Mouse (Mus musculus) cerebellum, adult 2 months (tissue): ENCODE data around the gene Nrxn2.

Source experiments
- CTCF ChIP-seq: fragments of 200-500 bp; IDR thresholded peaks from 2 replicates; pipeline ENCODE4 v1.5.1; 2011; ENCODE audit warnings: low read depth, mild to moderate bottlenecking, control low read depth, low read length, moderate library complexity, borderline replicate concordance; ENCODE audit not compliant: insufficient read depth
- POLR2A ChIP-seq: fragments of 200-500 bp; IDR thresholded peaks from 2 replicates; pipeline ENCODE4 v1.6.1; 2011; ENCODE audit warnings: low read length, control low read depth, borderline replicate concordance; ENCODE audit not compliant: insufficient read depth

- TF ChIP-seq CTCF (no peak), POLR2A (no peak)
These were observed 607 bp downstream of the Nrxn2 start for GRCm38 (mm10) chr19:6418984-6419692.
